Mouse (Mus musculus): ENCODE measurements around the gene Rab31. TPM values are rescaled to one million over a fixed set of nuclear protein-coding genes. Genes with fewer than 3 reads are reported as not detected.

Gene Rab31
- total RNA-seq, 2 experiments from 2014 or later = 38.2 to 40.8 TPM

DNA sequence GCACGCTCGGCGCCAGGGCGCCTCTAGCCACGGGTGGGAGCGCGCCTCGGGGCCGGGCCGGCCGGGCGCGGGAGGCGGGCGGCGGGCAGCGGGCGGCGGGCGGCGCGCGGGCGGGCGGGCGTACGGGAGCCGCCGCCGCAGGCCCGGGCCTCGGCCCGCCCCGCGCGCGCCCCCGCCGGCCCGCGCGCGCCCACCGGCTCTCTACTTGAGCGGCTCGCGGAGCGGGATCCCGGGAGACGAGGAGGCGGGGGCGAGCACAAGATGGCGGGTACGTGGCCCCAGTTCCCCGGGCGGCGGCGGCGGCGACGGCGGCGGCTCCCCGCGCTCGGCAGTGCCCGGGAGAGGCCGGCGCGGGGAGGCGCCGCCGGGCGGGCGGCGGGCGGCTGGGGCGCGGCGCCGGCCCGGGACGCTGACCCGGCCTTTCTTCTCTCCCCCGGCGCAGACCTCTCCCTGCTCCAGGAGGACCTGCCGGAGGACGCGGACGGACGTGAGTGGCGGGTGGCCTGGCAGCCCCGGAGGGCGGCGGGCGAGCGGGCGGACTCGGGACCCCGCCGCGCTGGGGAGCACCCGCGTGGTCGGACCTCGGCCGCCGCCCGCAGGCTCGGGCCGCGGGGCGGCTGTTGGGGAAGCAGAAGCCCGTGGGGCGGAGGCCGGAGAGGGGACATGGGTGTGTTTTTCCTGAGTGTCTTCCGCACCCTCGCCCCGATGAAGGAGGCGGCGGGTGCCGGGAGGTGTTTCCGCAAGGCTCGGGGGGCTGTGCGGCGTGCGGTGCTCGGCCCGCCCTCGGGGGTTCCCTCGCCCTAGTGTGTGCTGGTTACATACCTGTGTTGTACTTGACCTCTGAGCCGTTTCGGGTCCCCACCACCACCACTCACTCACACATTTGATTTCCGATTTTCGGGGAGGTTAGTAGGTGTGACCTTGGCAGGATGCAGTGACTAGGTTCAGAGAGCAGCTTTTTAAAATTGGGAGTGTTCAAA, 10.9 kb upstream of the Rab31 start:
- DNase-seq (ENCODE audit: low spot score in 2 of 2) = peak; percentile 70 to 85

DNA sequence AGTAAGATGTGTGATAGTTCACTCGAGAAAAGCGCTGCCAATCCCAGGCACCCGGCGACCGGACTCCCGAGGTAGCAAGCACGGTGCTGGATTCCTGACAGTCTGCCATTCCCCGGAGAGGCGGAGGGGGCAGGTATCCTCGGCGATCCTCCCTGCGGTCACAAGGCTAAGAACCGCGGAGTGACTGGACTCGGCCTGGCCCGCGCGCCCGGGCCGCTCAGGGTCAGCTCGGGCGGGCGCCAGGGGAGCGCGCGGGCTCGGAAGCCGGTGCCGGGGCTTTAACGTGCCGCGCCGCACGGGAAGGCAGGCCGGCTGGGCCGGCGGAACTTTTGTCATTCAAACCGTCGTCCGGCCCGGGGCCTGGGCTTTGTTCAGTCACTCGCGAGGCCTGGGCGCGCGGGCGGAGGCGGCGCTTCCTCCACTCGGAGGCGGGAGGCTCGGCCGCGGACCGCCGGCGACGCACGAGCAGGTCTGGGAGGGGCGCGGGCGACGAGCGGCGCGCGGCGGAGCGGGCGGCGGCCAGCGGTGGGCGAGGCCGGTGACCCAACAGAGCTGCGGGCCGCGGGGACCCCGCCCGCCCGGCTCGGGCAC, 10.1 kb upstream of the Rab31 start, which contains the start of gene Ppp4r1:
Gene Ppp4r1 (plus strand): TSS at position 23 of the 591 bp plus-strand sequence.
- DNase-seq (ENCODE audit: low spot score in 2 of 2) = peak; percentile 68 to 83

- DNase-seq (ENCODE audit: low spot score in 2 of 2) = no peak
Measured at GRCm38 (mm10) chr17:65780970-65781369, 8.4 kb upstream of the Rab31 start.

- no peak for DNase-seq (ENCODE audit: low spot score in 2 of 2)
Measured at GRCm38 (mm10) chr17:65777461-65777860, 4.9 kb upstream of the Rab31 start.

DNA sequence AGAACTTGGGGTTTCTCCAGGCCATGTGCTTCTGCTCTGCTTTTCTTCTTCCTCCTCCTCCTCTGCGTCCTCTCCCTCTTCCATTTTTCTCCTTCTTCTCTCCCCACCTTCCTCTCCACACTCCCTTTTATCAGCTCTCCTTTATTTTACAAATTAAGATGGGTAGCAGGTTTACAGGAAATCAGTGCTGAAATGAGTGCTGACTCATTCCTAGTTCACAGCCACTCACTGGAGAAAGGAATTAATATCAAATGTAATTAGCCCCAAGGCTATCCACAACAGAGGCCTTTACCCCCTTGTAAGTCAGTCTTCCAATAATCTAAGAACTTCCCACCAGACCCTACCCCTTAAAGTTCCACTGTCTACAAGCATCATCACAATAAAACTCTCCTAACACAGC, 3.7 kb upstream of the Rab31 start:
- no peak for DNase-seq (ENCODE audit: low spot score in 2 of 2)

DNA sequence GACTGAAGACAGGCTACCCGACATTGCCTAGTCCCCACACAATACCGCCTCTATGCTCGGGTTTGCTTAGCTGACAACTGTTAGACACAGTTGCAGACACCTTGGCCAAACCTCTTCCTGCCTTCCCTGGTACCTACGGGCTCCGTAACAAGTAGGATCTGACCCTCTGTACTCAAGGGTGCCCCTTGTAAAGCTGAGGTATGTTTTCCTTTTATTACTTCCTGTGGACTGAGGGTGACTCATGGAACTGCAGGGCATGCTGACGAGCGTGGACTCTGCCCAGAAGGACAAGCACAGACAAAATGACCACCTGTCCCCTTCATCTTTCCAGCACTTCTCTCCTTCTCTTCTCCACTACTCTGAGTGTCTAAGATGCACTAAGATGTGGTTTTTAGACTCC, 1.9 kb upstream of the Rab31 start:
- DNase-seq (ENCODE audit: low spot score in 2 of 2) = no peak

DNA sequence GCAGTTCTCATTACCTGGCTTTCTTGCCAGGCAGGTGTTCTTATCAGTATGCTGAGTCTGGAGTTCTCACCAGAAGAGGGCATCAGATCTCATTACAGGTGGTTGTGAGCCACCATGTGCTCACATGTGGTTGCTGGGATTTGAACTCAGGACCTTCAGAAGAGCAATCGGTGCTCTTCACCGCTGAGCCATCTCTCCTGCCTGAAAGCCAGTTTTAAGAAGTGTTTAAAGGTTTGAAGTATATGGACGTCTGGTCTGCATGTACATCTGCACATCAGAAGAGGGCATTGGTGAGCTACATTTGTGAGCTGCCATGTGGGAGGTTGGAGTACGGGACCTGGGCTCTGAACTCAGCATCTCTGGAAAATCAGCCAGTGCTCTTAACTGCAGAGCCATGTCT, 1.1 kb upstream of the Rab31 start:
- DNase-seq (ENCODE audit: low spot score in 2 of 2) = no peak

GRCm38 (mm10) chr17:65770982-65771915, 1.3 kb downstream of the Rab31 start:
- no peak for DNase-seq (ENCODE audit: low spot score in 2 of 2)

DNA sequence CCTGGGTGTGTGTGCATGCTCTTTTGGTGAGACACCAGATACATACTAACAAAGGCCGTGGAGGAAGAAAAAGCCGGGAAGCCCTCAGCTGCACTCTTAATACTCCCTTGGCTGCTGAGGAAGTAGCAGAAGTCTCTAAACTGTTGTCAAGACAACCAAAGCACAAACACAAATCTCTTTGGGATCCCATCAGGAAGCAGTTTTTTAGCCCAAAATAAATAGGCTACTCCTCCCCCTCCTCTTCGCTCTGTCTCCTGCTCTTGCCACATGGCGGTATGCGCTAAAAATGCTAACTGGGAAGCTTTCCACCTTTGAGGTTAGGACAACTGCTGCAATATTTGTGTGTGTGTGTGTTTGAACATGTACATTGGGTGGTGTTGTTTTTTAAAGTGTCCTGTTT, 4.1 kb downstream of the Rab31 start:
- DNase-seq (ENCODE audit: low spot score in 2 of 2) = no peak

GRCm38 (mm10) chr17:65763221-65763620, 9.3 kb downstream of the Rab31 start:
- no peak for DNase-seq (ENCODE audit: low spot score in 2 of 2)

- no peak for DNase-seq (ENCODE audit: low spot score in 2 of 2)
Measured at GRCm38 (mm10) chr17:65757150-65757549, 15.4 kb downstream of the Rab31 start.

DNA sequence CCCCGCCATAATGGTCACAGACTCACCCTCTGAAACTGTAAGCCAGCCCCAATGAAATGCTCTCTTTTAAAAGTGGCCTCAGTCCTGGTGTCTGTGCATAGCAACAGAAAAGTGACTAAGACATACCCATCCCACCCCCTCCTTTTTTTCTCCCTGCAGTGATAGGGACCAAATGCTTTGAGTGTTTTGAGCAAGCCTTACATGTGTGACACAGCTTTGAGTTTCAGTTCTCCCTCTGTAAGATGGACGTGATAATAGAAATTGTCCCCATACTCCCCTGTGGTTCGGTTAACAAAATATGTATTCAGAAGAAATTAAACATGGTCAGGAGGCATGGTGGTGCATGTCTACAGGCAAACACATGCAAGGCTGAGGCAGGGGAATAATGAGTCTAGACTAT, 16.7 kb downstream of the Rab31 start:
- DNase-seq (ENCODE audit: low spot score in 2 of 2) = no peak

- no peak for DNase-seq (ENCODE audit: low spot score in 2 of 2)
Measured at GRCm38 (mm10) chr17:65753130-65753529, 19.4 kb downstream of the Rab31 start.

DNA sequence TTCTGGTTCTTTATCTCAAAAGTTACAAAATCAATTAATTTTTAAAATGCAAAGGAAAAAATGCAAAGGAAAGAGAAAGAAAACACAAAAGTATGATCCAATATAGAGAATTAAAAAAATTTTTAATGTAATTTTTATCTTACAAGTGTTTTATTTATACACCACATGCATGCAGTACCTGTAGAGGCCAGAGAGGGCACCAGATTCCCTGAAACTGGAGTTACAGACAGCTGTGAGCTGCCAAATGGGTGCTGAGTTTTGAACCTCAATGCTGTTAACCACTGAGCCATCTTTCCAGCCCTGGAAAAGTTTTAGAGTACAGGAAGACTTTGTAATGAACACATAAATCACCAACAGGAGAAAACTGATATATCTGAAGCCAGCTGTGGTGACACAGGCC, 22.3 kb downstream of the Rab31 start:
- no peak for DNase-seq (ENCODE audit: low spot score in 2 of 2)

- no peak for DNase-seq (ENCODE audit: low spot score in 2 of 2)
Measured at GRCm38 (mm10) chr17:65749803-65750202, 22.7 kb downstream of the Rab31 start.

GRCm38 (mm10) chr17:65748997-65749396, 23.6 kb downstream of the Rab31 start:
- no peak for DNase-seq (ENCODE audit: low spot score in 2 of 2)

- DNase-seq (ENCODE audit: low spot score in 2 of 2) = no peak
Measured at GRCm38 (mm10) chr17:65746314-65746713, 26.2 kb downstream of the Rab31 start.

- no peak for DNase-seq (ENCODE audit: low spot score in 2 of 2)
Measured at GRCm38 (mm10) chr17:65743664-65744330, 28.8 kb downstream of the Rab31 start.

GRCm38 (mm10) chr17:65742969-65743368, 29.6 kb downstream of the Rab31 start:
- no peak for DNase-seq (ENCODE audit: low spot score in 2 of 2)

DNA sequence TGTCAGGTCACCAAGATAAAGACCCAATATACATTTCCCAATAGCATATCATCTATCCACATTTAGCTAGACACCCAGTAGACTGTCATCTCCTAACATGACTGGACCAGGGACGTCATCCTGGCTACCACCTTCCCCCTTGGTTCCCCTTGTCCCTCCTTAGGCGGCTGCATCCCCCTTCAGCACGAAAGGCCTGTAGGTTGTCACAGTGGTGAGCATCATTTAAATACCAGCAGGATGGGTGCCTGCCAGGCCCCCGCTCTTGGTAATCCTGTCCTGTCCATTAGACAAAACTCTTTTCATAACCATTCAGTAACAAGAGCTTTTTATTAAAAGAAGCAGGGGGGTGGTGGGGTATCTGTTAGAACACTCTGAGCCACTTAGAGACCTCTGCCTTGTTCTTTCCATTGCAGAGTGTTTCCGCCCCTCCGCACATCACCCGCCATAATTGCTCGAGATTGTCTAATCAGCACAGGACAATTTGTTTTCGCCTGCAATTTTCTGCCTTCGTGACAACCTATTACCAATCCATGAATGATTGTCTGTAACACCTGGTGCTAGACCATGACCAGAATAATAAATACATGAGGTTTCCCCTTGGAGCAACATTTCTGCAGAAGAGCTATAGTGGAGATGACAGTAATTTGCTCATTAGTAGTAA, 30.2 kb downstream of the Rab31 start:
- no peak for DNase-seq (ENCODE audit: low spot score in 2 of 2)

All from gastrocnemius, postnatal 4 days (tissue).